Mouse (Mus musculus): ENCODE results near the gene Ugt1a1.
"Not testable (repeated sequence)": the region's sequence is repeated elsewhere in the genome, so short reads cannot be mapped to it uniquely, and the experiment has no call there.

Ugt1a1 gene

DNA sequence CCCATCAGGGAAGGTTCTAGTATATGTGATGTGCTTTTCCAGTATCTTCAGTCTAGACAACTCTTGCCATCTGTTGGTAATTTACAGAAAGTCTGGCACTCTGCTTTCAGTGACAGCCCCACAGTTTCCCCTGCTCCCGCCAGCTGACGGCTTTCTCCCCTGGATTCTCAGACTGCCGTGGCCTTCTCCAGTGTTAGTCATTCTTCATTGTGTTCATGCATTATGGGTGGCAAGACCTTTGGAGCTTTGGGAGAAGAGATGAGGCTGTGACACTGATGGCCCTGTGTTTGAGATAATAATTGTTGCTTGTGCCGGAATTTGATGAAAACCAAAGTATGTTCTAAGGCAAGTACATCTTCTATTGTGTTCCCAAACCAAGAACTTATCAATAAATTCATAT is 6.8 kb downstream of the Ugt1a1 start:
- no peak for DNase-seq (ENCODE audit: low spot score)

DNA sequence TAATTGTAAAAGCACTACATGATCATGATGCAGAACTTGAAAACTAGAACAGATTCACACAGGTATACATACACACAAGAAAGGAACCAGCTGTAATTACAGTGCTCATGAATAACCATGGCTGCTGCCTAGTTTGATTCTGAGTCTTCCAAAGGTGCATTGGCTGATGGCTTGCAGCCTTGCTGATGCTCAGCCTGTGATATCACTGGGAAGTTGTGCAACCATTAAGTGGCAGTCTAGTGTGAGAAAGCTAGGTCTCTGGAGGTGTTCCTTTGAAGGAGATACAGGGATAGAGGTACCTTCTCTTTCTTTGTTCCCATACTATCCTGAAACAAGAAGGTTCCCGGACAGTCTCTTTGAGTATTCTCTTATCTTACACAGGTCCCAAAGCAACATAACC is 7.3 kb downstream of the Ugt1a1 start:
- DNase-seq (ENCODE audit: low spot score) = peak; percentile 12

DNA sequence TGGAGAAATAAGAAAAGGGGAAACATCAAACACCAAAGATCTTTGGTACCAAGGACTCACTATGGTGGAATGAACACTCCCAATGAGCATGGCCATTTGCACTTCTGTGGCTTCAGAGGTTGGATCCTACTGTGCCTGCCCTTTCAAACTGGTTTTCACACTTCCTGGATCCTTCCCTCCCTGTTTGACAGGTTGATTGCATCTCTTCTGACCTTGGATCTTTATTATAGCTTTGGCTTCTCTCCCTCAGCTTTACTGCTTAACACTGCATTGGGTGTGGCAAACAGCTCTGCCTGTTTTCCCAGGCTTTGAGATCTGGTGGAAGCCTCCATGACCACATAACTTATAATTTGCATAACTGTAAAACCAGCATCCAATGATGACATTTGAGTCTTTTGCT is 8.6 kb downstream of the Ugt1a1 start:
- DNase-seq (ENCODE audit: low spot score) = peak; percentile 14

DNA sequence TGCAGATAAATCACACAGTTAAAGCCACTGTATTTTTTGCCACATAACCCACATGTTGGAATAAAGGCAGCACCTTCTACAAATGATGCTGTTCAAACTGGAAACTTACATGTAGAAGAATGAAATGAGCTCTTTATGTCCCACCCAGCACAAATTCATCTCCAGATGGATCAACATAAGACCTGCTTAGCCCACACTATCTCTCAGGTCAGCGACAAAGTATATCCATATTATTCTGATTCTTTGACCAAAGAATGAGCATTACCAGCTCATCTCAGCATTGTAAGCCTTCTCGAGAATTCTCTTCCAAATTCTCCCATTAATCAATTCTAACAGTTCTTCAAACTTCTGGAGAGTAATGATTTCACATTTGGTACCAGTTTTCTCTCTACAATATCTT is 10.5 kb downstream of the Ugt1a1 start:
- DNase-seq (ENCODE audit: low spot score) = no peak

DNA sequence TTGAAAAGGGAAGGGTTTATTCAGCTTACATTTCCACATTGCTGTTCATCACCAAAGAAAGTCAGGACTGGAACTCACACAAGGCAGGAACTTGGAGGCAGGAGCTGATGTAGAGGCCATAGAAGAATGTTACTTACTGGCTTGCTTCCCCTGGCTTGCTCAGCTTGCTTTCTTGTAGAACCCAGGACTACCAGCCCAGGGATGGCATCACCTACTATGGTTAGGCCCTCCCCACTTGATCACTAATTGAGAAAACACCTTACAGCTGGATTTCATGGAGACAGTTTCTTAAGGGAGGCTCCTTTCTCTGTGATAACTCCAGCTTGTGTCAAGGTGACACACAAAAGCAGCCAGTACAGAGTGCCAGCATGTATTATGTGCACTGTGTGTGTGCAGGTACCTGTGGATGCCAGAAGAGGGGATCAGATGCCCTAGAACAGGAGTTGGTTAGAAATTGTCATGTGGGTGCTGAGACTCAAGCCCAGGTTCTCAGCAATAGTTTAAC is 11.3 kb downstream of the Ugt1a1 start:
- not testable (repeated sequence) for DNase-seq (ENCODE audit: low spot score)

DNA sequence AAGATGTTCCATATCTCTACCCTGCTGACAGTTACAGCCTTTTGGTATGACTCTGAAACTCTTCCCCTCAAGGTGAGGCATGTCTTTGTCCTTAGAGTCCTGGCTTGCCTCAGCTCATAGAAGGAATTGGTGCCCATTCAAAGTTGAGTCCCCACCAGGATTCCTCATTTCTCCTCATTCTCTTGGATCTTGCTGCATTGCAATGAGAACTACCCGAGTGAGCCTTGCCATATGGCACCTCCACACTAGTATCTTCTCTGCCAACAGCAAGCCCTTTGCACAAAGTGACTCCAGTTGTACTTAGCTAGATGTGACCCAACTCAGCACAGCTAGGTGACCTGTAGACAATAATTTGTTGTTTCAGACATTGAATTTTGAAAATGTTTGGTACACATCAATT is 11.8 kb downstream of the Ugt1a1 start:
- no peak for DNase-seq (ENCODE audit: low spot score)

DNA sequence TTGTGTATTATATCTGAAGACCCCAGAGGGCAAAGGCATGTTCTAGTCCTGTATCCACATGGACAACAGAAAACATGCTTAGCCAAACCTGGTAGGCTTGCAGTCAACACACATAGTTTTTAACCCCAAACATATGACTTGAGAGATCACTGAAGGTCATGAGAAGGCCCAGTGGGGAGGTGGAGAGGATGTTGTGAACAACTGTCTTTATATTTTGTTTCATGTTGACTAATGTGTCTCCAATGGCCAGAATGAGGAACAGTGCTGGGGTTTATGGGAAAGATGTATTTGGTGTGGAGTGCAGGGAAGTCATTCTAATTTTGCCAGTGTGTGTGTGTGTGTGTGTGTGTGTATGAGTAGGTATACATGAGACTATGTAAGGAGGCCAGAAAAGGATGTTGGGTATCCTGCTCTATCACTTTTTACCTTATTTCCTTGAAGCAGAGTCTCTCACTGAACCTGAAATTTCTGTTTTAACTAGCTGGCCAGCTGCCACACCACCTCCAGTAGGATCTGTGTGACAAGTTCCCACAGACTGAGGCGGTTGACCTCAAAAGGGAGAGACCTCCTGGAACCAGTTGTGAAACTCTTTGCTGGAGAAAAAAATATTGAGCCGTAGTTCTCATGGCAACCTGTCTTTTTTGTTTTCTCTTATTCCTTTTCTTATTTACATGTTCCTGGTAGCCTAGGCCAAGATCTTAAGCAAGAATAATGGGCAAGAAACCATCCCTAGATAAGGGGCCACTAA is 12.4 kb downstream of the Ugt1a1 start:
- no peak for DNase-seq (ENCODE audit: low spot score)

DNA sequence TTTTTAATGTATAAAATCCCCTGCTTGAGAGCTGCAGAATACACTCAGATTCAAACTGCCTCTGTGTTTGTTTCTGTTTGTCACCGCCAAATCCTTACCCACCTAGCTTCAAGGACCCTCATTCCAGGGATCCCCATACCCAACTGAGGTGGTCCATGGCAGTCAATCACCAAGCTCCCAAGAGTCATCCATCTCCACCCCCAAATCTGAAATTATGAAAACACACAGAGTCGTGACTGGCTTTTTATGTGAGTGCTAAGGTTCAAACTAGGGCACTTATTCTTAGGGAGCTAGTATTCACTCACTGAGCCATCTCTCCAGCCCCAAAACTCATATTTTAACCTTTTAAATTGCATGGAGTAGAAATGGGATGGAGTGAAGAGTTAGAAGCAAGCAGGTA is 13.5 kb downstream of the Ugt1a1 start:
- not testable (repeated sequence) for DNase-seq (ENCODE audit: low spot score)

DNA sequence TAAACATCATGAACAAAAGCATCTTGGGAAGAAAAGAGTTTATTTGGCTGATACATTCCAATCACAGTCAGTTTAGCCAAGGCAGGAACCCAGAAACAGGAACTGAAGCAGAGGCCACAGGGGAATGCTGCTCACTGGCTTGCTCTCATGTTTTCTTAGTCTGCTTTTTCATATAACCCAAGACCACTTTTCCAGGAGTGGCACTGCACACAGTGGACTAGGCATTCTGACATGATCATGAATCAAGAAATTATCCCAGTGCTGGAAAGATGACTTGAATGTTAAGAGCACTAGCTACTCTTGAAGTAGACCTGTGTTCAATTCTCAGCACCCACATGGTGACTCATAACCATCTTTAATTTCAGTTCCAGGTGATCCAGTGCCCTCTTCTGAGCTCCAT is 14.0 kb downstream of the Ugt1a1 start:
- no peak for DNase-seq (ENCODE audit: low spot score)

DNA sequence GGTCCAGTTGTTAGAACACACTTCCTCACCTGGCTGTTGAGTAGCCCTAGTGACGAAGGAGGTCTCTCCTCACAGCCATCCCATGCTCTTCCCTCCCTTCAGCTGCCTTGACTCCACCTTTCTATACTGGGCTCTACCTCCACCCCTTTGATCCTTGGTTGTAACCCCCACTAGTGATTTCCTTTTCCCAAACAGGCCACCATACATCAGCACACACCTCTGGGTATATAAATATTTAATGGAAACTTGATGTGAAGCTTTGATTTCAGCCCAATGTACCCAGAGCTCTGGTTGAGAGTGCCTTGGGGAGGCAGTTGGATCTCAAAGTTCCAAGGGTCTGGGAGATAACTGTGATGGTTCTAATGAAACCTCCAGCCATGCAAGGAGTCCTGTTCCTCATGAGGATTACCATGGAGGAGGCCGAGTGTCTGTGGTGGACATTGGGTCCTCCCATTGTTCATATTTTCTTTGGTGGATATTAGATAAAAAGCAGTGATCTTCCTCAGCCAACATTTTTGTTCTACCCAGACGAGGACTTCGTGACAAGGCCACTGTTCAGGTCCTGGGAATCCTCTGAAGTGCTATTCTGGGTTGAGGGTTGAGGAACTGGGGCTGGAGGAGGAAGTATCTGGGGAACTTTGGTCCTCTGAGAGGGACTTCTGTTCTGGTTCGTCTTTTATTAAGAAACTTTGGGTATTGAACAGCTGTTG is 15.1 kb downstream of the Ugt1a1 start, which contains the start of gene Mroh2a:
TSS of gene Mroh2a (plus strand) at position 317 of the 710 bp plus-strand sequence.
- DNase-seq (ENCODE audit: low spot score) = no peak

DNA sequence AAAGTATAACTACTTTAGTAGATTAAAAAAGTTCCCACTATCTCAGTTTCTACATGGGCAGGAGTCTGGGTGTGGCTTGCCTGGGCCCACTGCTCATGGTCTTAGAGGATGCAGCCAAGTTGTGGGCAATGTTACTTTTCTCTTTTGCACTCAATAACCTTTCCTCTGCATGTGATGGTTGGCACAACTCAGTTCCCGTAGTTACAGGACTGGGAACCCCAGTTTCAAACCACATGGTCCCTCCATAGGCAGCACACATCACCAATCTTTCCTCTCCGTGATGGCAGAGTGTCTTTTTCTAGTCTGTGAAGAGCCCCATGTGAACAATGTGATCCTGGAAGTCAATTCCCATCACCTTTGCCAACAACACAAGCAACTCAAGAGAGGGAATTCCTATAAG is 15.7 kb downstream of the Ugt1a1 start:
- DNase-seq (ENCODE audit: low spot score) = no peak

DNA sequence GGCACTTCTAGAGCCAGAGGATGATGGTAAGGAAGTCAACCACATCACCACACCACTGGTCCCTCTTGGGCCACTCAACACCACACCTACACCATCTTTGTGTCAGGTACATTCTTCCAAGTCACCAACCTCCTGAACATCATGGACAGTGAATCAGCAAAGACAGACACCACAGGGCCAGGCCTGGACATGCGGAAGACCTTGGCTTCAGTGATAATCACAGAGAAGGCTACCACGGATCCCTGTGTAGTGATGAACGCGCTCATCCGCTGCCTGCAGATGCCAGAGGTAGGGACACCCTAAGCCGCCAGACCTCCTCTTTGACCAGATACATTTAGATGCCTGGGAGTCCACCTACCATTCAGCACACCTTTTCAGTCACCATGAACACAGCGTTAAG is 16.4 kb downstream of the Ugt1a1 start:
- no peak for DNase-seq (ENCODE audit: low spot score)

DNA sequence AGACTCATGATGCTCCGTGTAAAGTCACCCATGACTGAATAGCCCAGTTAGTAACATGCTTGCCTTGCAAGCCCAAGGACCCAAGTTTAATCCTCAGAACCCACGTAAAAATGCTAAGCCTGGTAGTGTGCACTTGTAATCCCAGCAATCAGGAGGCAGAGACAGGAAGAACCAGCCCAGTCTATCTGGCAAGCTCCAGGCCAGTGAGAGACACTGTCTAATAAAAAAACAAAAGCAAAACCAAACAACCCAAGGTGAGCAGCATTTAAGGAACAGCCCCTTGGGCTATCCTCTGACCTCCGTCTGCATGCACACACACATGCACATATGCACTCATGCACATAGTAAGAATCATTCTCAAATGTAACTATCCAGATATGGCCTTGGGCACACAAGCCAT is 17.8 kb downstream of the Ugt1a1 start:
- DNase-seq (ENCODE audit: low spot score) = no peak

DNA sequence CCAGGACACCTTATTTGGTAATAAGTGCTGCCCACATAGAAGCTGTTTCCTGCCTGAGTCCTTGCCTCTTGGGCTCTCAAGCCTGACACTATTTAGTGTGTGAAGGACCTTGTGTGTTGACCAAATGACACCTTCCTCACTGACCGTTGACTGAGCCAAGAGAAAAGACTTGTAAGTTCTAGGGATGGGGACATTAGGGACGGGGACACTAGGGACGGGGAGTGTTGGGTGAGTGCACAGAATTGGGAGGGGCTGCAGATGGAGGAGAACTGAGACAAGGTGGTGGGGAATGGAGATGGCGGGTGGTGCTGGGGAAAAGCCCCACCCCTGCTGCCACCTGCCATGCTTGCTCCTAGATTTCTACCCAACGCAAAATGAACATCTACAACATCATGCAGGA is 18.2 kb downstream of the Ugt1a1 start:
- no peak for DNase-seq (ENCODE audit: low spot score)

DNA sequence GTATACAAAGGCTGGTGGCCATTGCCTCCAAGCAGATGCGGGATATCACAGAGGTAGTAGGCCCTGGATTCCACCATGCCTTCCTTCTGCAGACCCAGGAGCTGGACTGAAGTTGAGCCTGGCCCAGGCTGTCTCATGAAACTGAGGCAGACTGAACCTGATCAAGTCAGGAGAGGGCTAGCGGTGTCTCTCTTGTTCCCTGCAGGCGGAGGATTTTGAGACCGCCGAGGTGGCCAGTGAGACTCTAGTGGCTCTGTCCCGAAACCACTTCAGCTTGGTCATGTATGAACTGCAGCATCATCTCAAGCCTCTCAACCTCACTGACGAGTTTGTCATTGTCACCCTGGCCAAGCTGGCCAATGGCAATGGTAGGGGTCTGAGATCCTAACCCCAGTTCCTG is 18.7 kb downstream of the Ugt1a1 start:
- no peak for DNase-seq (ENCODE audit: low spot score)

DNA sequence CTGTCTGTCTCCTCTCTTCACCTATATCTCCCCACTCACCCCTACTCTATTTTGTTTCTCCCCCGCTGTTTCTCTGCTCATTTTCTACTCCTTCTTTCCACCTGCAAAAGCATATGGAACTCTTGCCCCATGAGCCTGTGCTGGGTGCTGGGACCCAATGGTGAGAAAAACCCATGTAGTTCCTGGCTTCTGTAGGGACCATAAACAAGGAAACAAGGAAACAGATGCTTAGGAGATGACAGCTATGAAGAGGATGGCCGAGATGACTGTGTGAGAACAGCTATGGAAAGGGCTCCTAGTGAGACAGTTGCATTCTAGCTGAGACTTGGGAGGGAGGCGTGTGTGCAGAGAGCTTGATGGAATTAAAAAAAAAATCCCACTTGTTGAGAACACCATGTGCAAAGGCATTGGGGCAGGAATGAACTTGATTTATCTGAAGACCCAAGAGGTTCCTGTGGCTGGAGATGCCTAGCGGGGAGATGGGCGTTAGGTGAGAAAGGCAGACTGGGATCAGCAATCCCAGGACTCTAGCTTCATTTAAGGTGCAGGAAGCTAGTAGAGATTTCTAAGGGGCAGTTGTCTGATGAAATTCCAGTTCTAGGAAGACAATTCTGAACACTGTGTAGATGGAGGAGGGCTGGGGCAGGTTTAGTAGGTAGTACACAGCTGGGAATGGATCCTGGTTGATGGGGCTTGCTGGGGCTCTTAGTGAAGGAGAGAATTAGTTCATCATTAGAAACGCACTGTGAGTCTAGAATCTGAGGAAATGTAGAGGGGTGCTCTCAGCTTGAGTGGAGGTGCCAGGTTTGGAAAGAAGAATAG is 19.4 kb downstream of the Ugt1a1 start:
- no peak for DNase-seq (ENCODE audit: low spot score)

DNA sequence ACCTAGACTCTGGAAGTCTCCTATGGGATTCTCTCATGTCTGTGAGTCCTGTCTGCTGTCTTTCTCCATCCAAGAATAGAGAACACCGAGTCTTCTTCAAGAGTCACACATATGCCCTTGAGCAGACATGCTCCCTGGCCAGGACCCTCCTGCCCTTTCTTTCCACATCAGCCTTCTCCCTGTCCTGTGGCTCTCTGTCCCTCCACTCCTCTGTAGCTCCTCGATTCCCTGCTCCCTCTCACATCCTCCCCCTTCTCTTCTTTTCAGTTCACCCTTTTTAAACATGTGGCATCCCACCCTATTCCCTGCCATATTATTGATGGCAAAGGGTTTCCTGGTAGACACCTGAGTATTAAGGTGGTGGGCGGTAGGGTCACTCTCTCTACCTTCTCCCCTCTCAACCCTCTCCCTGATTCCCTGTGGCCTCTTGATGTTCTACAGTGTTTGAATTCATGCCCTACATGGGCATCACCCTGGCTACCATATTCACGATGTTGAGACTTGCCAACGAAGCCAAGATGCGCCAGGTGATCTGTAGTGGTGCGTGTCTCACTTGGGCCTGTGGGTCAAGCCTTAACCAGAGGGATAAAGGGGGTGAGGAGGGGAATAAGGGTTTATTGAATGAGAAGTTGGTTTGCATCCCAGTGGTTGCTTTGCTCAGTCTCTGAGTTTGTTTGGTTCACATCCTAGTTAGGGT is 20.2 kb downstream of the Ugt1a1 start:
- no peak for DNase-seq (ENCODE audit: low spot score)

DNA sequence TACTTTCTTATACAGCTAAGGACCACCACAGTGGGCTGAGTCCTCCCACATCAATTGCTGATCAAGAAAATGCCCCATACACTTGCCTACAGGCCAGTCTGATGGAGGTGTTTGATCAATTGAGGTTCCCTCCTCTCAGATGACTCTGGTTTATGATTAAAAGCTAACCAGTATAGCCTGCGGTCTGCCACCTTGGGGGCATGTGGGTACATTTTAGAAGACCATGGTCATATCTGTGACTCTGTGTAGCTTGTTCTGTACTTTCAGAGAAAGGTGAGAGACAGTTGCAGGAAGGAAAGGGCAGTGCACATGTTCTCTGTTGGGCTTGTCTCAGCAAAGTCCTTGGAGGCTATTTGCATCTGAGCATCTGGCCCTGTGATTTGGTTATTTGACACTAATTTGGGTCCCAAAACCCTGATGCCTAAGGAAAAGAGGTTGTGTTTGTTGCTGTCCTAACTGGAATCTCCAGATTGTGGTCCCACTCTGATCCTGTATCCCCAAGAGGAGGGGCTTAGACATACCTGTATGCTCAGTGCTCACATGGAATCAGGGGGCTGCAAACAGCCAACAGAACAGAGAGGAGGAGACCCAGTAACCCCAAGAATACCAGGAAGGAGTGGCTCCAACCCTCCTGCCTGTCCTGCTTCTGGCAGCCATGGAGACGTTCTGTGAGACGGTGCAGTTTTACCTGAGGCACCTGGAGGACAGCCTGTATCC is 21.1 kb downstream of the Ugt1a1 start:
- no peak for DNase-seq (ENCODE audit: low spot score)

DNA sequence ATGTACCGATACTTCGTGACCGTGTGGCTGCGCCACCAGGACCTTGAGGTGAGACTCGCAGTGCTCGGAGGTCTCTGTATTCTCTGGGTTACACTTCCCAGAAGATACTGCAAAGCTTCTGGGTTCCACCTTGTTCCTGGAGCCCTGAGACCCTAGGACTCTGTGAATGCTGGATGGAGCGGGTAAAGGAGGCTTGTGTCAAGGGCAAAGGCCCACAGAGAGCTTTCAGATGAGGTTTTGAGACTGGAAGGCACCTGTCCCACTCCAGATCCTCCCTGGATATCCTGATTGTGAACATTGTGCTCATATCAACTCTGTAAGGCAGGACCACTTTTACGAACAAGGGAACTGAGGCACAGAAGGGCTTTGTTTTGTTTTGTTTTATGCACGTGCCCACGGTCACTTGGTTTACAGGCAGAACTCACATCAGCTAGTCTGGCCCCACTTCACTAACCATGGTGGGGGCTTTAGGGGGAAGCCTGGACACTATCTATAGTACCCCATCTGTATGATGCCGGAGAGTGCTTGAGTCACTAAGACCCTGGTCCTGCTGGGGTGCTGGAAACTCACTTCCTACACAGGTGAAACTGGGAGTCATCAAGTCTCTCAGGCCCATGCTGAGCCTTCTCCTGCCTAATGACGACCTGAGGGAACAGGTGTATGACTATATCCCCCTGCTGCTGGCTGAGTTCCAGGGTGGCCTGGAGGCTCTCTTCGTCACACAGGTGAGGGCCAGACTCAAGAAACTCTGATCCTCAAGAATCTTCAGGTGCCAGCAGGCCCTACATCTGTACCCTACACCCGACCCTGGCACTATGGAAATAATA is 21.9 kb downstream of the Ugt1a1 start:
- DNase-seq (ENCODE audit: low spot score) = no peak

DNA sequence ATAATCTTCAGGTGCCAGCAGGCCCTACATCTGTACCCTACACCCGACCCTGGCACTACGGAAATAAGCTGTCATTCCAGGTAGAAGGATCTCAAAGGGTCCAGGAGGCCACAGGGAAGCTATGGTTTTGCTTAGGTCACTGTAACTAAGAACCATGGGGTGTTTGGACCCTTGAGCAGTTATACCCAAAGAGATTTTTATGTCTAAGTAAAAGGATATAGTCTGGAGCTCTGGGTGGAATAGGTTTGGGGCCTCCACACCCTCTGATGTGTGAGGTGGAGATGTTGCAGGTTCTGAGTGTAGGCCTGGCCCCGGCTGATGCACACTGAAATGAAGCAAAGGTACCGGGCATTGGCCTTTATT is 22.5 kb downstream of the Ugt1a1 start:
- no peak for DNase-seq (ENCODE audit: low spot score)

DNA sequence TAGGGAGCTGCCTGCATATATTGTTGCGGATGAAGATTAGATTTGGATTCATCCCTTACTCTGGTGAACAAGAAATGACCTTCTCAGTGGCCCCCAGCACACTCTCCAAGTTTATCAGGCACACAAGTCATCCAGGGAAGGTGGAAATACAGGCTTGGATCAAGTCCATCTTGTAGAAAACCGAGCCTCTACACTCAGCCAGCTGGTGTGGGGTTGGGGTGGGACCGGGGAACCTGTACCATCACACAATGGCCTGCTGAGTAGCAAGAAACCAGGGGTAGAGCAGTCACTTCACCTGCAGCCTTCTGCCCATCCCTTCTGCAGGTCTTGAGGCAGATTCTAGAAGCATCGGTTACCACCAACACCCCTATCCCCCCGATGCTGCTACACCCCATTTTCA is 22.9 kb downstream of the Ugt1a1 start:
- no peak for DNase-seq (ENCODE audit: low spot score)

Measured in embryo, embryonic 10 days (tissue).